Mouse (Mus musculus) intestine, embryonic 15.5 days (tissue): ENCODE results near the gene Olfr456. TPM values are rescaled to one million over a fixed set of nuclear protein-coding genes. Genes with fewer than 3 reads are reported as not detected.

Experiments used
- polyA plus RNA-seq: library from polyadenylated mRNA; unstranded; fragments of >200 nt; fragmentation: Nextera tagmentation; extraction: Ambion mirVana; gene quantifications from 2 replicates; pipeline ENCODE4 v1.2.1, GENCODE M21; 2015

Olfr456 gene
- polyA plus RNA-seq, 1 experiment from 2014 or later: not detected

Other genes starting within 250 kb of the Olfr456 start
- 24.0 and 26.5 TPM in 2 replicates for gene Gstk1, start 241.3 kb downstream of the Olfr456 start, polyA plus RNA-seq
- gene Tmem139, start 225.2 kb downstream of the Olfr456 start, polyA plus RNA-seq: 9.9 and 11.8 TPM in 2 replicates
- gene Casp2, start 222.2 kb downstream of the Olfr456 start, polyA plus RNA-seq: 42.2 and 44.9 TPM in 2 replicates
- 0.13 and 0.20 TPM in 2 replicates for gene Clcn1, start 200.5 kb downstream of the Olfr456 start, polyA plus RNA-seq
- gene Fam131b, start 162.6 kb downstream of the Olfr456 start, polyA plus RNA-seq: 0.20 and 0.25 TPM in 2 replicates
- 82.7 and 83.4 TPM in 2 replicates for gene Zyx, start 137.6 kb downstream of the Olfr456 start, polyA plus RNA-seq
- 7.6 TPM in 2 replicates for gene Epha1, start 113.9 kb downstream of the Olfr456 start, polyA plus RNA-seq
- gene Tas2r143, start 87.0 kb downstream of the Olfr456 start, polyA plus RNA-seq: not detected in 2 replicates
- gene Tas2r135, start 81.8 kb downstream of the Olfr456 start, polyA plus RNA-seq: not detected in 2 replicates
- not detected in 2 replicates for gene Tas2r126, start 52.7 kb downstream of the Olfr456 start, polyA plus RNA-seq
- gene Olfr458, start 22.0 kb downstream of the Olfr456 start, polyA plus RNA-seq: not detected in 2 replicates
- not detected in 2 replicates for gene Olfr457, start 10.9 kb downstream of the Olfr456 start, polyA plus RNA-seq
- not detected in 2 replicates for gene Olfr455, start 60.4 kb upstream of the Olfr456 start, polyA plus RNA-seq
- gene Tcaf3, start 110.5 kb upstream of the Olfr456 start, polyA plus RNA-seq: not detected in 2 replicates
- gene Tcaf2, start 158.0 kb upstream of the Olfr456 start, polyA plus RNA-seq: 6.0 and 6.4 TPM in 2 replicates
- gene Tcaf1, start 222.9 kb upstream of the Olfr456 start, polyA plus RNA-seq: 55.7 and 57.7 TPM in 2 replicates